Mouse (Mus musculus): ENCODE results near the gene Tiam2.

- TF ChIP-seq POLR2A (IDR thresholded peaks at IDR 0.05; ENCODE audit: insufficient read depth, low read length) (no peak), CTCF (IDR thresholded peaks at IDR 0.05; ENCODE audit: low read depth, low read length) (no peak)
These were observed 10.6 kb downstream of the Tiam2 start for GRCm38 (mm10) chr17:3336887-3337524.
